Mouse (Mus musculus) olfactory bulb, adult 2 months (tissue): Measurements from ENCODE around the gene Ifi35. TPM values are rescaled to one million over a fixed set of nuclear protein-coding genes. Genes with fewer than 3 reads are reported as not detected.

Source experiments
- H3K27ac ChIP-seq: fragments of 200-500 bp; 2 replicates; pipeline ENCODE4 v1.5.1; 2012; ENCODE audit warnings: low read depth, low read length; ENCODE audit not compliant: insufficient read depth
- H3K4me1 ChIP-seq: fragments of 200-500 bp; 2 replicates; pipeline ENCODE4 v1.6.1; 2012; ENCODE audit warnings: low read length; ENCODE audit not compliant: control insufficient read depth, insufficient read depth
- H3K4me3 ChIP-seq: fragments of 200-500 bp; 2 replicates; pipeline ENCODE4 v1.5.1; 2012; ENCODE audit warnings: mild to moderate bottlenecking, low read depth, low read length, moderate library complexity; ENCODE audit not compliant: insufficient read depth
- CTCF ChIP-seq: fragments of 200-500 bp; IDR thresholded peaks from 2 replicates; pipeline ENCODE4 v1.5.1; 2012; ENCODE audit warnings: low read depth, mild to moderate bottlenecking, low read length, moderate library complexity; ENCODE audit not compliant: insufficient read depth
- POLR2A ChIP-seq: fragments of 200-500 bp; IDR thresholded peaks from 2 replicates; pipeline ENCODE4 v1.6.1; 2012; ENCODE audit warnings: mild to moderate bottlenecking, low read depth, low read length, moderate library complexity; ENCODE audit not compliant: insufficient read depth
- WGBS: fragments of 180-500 bp; shearing (Covaris S2); methylation state at CpG from one replicate; pipeline ENCODE4 v1.1.7; 2018; 5-methylcytosine and 5-hydroxymethylcytosine counted together
- polyA plus RNA-seq: library from polyadenylated mRNA; stranded (reverse); fragments of >200 nt; gene quantifications from 2 replicates; pipeline ENCODE4 v1.2.4, GENCODE M21; 2012; ENCODE audit warnings: low replicate concordance; ENCODE audit not compliant: missing spikeins, insufficient read depth, insufficient read length

The Ifi35 gene
- polyA plus RNA-seq, 1 experiment = not detected

DNA sequence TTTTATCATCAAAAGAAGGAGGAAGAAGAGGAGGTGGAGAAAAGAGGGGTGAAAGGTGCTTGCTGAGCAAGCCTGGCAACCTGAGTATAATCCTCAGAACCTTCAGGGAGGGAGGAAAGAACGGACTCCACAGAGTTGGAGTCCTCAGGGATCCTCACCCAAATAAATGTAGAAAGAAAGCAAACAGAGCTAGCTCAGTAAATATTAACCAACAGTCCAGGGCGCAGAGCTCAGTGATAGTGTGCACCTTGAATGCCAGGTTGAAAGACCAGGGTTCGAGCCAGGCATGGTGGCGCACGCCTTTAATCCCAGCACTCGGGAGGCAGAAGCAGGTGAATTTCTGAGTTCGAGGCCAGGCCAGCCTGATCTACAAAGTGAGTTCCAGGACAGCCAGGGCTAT, 7.4 kb downstream of the Ifi35 start:
- Histone ChIP-seq H3K4me1 (0 out of 2 replicates have a peak, but pooled peaks cover 3% of the 10 kb centered on the region), H3K27ac (no peak overlapping the region), H3K4me3 (no peak overlapping the region)
- TF ChIP-seq CTCF = no peak
- TF ChIP-seq POLR2A = no peak
- 94% methylated on average over 7 of the region's 7 CpGs for WGBS

DNA sequence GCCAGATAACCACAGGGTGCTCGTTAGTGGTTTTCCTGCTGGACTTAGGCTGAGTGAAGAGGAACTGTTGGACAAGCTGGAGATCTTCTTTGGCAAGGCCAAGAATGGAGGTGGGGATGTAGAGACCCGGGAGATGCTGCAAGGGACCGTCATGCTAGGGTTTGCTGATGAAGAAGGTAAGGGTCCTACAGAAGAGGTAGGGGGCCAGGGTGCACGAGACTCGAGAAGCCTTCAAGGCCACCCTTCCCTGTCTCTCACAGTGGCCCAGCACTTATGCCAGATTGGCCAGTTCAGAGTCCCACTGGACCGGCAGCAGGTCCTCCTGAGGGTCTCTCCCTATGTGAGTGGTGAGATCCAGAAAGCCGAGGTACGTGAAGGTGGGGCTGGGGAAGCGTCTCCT, 9.4 kb downstream of the Ifi35 start:
- no peak overlapping the region for H3K27ac ChIP-seq
- 90% methylated on average over 9 of the region's 9 CpGs for WGBS
- TF ChIP-seq POLR2A (no peak), CTCF (no peak)
- H3K4me1 ChIP-seq = peaks cover 9% of the 10 kb centered on the region; the same call in 1 of the 2 replicates
- no peak overlapping the region for H3K4me3 ChIP-seq

DNA sequence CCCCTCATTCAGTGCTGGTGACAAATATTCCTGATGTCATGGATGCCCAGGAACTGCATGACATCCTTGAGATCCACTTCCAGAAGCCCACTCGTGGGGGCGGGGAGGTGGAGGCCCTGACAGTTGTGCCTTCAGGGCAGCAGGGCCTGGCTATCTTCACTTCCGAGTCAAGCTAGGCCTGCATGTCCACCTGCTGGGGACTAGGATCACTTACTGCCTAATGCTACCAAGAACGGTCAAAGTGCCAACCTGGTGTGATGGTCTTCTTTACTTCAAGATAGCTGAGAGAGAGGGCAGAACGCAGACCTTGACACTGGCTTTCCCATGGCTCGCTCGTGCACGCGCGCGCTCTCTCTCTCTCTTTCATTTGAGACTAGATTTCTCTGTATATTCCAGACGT, 10.0 kb downstream of the Ifi35 start:
- TF ChIP-seq CTCF = no peak
- TF ChIP-seq POLR2A = no peak

DNA sequence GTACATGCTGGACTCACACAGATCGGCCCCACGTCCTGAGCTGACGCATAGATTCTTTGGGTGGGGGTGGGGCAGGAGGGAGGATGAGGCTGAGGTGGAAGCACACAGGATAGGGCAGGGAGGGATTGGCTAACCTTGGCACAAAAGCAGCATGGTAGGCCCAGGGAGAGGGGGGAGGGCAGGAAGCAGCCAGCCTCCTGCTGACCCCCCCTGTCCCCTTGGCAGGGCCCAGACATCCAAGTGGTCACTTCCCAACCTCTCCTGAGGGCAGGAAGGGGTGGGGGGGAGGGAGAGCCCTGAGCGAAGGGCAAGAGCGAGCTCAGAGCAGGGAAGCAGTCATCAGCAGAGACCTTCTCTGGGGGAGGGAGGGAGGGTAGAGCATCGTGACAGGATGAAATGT, 11.5 kb downstream of the Ifi35 start:
- TF ChIP-seq POLR2A (no peak), CTCF (no peak)
- 47% methylated on average over 6 of the region's 6 CpGs for WGBS
- Histone ChIP-seq H3K27ac (no peak overlapping the region), H3K4me3 (no peak overlapping the region), H3K4me1 (peaks cover 21% of the 10 kb centered on the region)

More for the DNA sequence above, 10.0 kb downstream of the Ifi35 start:
- Histone ChIP-seq H3K27ac (no peak overlapping the region), H3K4me3 (no peak overlapping the region), H3K4me1 (peaks cover 14% of the 10 kb centered on the region)
- 87% methylated on average over 12 of the region's 12 CpGs for WGBS

DNA sequence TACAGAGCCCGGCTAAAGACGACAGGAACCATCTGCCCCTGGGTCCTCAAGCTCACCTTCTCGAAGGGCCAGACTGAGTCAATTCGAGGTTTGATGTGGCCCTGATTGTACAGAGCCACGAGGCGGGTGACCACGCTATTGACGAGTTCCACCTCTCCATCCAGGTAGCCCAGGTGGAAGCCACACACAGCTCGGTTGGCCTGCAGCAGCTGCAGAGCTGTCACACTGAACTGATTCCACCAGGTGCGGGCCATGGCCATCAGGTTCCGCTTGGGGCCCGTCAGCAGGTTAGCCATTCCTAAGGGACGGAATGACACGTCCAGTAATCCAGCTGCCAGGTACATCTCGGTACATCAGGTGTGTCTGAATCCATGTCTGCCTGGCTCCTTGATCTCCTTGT, 12.1 kb downstream of the Ifi35 start:
- Histone ChIP-seq H3K27ac (no peak overlapping the region), H3K4me1 (peaks cover 26% of the 10 kb centered on the region), H3K4me3 (no peak overlapping the region)
- WGBS = 92% methylated on average over 15 of the region's 15 CpGs
- no peak for TF ChIP-seq CTCF
- no peak for TF ChIP-seq POLR2A

DNA sequence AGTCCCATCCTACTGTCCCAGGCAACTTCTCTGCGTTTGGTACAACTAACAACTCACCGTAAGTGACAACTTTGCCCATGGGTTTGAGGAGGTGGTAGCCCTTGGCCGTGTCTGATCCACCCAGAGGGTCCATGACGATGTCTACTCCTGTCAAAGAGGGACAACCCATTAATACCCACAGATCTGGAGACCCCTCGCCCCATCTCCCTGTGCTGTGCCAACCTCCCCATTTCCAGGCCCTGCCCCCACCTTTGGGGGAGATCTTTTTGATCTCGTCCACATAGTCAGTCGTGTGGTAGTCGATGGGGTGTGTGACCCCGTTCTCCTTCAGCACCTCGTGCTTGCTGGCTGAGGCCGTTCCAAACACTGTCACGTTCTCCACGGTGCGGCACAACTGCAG, 13.9 kb downstream of the Ifi35 start:
- Histone ChIP-seq H3K4me1 (peaks cover 31% of the 10 kb centered on the region), H3K4me3 (no peak overlapping the region), H3K27ac (no peak overlapping the region)
- WGBS = 75% methylated on average over 14 of the region's 14 CpGs
- TF ChIP-seq POLR2A = no peak
- TF ChIP-seq CTCF = no peak

DNA sequence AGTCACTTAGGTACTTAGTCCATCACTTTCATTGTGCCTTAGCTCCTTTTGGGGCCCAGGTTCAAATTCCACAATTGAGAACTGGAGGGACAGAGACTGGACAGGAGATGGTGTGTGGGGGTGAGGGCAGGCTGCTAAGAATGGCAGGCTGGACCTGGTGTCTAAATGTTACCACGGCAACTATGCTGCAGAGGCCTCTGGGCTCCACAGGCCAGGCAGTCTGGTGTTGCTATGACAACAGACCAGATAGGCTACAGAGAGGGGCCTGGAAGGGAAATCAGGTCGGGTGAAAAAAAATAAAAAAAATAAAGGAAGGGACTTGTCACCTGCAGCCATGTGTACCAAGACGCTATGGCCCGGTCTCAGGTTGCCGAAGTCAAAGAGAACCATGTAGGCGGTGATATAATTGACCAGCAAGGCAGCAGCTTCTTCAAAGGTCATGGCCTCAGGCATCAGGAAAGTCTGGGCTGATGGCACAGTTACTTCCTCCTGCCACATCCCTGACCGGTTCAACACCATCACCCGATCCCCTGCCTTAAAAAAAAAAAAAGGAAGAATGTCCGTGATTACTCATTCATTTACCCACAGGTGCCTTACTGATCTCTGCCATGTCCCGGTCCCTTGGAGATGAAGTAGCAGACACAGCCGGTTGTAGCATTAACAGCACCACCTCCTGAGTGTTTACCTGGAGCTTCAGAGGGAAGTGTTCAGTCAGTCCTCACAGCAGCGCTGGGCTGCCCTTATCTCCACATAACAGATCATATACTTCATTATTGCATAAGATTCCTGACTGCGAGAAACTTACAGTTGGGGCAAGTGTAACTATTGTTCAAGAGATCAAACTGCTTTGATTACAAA, 14.6 kb downstream of the Ifi35 start:
- no peak overlapping the region for H3K4me3 ChIP-seq
- peaks cover 31% of the 10 kb centered on the region for H3K4me1 ChIP-seq
- 49% methylated on average over 13 of the region's 13 CpGs for WGBS
- no peak overlapping the region for H3K27ac ChIP-seq
- TF ChIP-seq POLR2A = no peak
- no peak for TF ChIP-seq CTCF

DNA sequence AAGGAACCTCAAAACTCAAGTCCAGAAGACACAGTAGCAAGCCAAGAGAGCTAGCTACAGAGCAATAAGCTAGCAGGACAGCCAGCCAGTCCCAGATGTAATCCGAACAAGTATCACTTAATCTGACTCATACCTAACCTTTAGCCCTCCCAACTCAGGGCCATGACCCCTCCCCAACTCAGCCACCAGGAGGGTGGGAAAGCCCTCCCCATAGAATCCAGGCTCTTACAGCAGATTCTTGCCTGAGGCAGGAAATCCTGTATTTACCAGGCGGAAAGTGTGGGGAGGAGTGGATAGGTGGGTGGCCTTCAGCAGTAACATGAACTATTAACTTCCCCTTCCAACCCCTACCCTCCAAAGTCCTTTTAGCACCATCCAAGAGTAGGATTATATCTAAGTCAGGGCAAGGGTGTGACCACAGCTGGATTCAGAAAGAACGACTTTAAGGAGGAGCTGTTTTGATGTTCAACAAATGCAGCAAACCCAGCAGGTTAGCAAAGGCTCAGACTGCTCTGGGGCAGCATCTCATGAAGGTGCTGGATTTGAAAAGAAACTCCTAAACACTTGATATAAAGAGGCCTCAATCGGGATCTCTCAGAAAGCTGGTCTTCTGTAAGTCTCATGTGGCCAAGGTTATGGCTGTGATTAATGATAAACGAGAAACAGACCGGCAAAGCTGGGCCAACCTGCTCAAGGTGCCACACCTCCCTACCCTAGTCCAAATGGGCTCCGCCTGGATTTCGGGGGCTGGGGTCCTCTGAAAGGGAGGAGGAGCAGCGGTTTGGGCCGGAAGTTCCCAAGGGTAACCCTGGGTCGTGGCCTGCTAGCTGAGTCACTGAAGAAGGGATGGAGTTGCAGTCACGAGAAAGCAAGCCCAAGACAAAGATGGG, 16.2 kb downstream of the Ifi35 start, which contains the start of gene Rnd2:
Rnd2 (plus strand) TSS at position 789 of the 890 bp plus-strand sequence.
- 0 out of 2 replicates have a peak, but pooled peaks have one; percentile 9 for TF ChIP-seq POLR2A
- no peak for TF ChIP-seq CTCF
- H3K4me1 ChIP-seq = peaks cover 34% of the 10 kb centered on the region
- peak within 1 kb of the TSS; percentile 65 for H3K27ac ChIP-seq
- peak within 1 kb of the TSS; percentile 99 for H3K4me3 ChIP-seq
- WGBS = 19% methylated on average over 12 of the region's 12 CpGs
